Mouse (Mus musculus): ENCODE data around the gene Foxn3.

DNA sequence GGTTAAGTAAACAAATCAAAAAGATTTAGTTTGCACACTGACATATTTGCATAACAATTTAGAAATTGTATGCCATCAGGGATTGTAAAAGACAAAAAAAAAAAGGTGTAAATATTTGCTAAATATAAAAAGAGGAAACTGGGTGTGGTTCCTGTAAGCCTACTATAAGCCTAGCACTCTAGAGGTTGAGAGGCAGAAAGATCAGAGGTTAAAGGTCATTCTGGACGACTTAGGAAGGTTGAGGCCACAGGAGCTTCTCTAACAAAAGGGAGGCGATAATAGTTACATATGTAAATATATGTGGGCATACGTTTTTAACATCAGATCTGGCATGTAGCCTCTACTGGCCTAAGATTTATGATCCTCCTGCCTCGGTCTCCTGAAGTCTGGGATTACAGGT lies 163.8 kb downstream of the Foxn3 start:
- TF ChIP-seq CTCF (IDR thresholded peaks at IDR 0.05; ENCODE audit: borderline replicate concordance, control insufficient read depth, extremely low read depth, insufficient read depth, low read length, poor library complexity) (no peak), POLR2A (IDR thresholded peaks at IDR 0.05; ENCODE audit: control insufficient read depth, extremely low read depth, insufficient read depth, low read length, poor library complexity) (no peak)

Data from thymus, adult 2 months (tissue).